Mouse (Mus musculus): ENCODE measurements around the gene Aco2.
"Not testable (repeated sequence)": the region's sequence is repeated elsewhere in the genome, so short reads cannot be mapped to it uniquely, and the experiment has no call there.

Aco2 gene

DNA sequence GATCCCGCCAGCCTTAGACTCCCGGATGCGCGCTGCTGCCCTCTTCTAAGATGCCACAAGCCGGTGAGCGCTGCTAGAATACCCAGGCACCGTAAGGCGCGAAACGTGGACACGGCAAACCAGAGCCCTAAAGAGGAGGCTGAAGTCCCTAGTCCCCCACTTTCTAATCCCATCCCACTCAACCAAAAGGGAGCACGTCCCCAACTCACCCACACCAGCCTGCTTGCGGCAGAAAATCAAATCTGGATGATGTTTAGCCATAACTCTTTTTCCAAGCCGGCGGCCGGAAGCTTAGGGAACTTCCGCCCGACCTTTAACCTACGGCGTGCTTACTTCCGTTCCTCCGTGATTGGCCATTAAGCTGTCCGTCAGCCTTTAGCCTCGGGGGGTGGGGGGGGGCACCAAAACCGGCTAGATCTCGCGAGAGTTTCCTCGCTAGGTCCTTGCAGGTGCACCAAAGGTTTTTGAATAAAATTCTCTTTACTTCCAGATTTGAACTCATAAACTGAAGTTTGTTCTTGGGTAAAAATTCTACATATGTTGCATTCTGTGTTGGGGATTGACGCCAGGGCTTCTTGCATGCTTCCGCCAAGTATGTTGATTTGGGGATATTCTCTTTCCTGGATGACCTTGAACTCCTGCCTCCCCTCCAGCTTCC lies 376 bp upstream of the Aco2 start, which contains the start of gene Phf5a:
Gene Phf5a (minus strand): TSS at position 308 of the 658 bp plus-strand sequence.
- peak; percentile 96 for DNase-seq (ENCODE audit: low read depth, low spot score)

DNA sequence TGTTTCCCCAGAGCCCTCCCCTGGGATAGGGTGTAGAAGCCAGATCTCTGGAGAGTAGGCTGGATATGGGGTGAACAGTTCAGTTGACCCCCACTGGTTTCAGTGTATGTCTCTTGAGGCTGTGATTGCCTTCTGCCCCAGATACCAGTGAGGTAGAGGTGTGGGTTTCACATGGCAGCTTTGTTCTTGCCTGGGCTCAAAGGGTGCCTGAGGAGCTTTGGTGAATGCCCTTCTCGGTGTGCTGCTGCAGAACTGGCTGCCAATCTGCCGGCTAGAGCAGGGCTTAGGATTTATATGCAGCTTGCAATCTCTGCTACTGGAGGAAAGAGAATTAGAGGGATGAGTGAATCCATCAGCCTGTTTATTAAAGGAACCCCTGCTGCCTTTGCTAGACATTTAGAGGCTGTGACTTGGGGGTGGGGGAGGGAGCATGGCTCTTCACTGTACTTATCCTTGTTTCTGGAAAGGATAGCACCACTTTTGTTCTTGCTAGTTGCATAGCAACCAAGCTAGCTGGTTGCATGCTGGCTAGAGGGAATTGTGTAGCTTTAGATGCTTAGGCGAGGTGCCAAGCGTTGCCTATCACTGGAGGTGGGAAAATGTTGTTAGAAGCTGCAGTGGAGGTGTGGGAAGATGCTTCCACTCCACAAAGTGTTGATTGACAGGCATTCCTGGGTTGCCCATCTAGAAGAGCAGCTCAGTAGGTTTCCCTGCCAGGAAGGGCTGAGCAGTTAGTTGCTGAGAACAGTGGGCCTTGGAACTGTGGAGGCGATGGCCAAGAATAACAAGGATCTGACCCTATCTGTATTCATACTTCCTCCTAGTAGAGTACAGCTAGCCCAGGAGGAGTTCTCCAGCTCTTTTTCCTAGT lies 7.7 kb downstream of the Aco2 start:
- peak; percentile 63 for DNase-seq (ENCODE audit: low read depth, low spot score)

DNA sequence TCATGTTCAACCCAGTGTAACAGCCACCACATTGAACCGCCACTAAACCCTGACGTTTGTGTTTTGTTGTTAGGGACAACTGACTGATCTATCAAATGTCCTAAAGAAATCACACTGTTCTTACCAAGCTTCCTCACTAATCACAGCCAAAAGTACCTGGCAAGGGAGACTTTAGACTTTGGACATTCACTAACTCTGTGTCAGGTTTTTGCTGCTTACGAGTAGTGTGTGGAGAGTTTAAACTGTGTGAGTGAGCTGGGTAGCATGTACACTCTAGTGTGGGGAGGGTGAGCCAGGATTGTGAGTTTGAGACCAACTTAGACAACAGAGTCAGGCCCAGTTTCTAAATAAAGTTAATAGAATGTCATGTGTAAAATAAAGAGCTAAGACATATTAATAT lies 10.2 kb downstream of the Aco2 start:
- no peak for DNase-seq (ENCODE audit: low read depth, low spot score)

DNA sequence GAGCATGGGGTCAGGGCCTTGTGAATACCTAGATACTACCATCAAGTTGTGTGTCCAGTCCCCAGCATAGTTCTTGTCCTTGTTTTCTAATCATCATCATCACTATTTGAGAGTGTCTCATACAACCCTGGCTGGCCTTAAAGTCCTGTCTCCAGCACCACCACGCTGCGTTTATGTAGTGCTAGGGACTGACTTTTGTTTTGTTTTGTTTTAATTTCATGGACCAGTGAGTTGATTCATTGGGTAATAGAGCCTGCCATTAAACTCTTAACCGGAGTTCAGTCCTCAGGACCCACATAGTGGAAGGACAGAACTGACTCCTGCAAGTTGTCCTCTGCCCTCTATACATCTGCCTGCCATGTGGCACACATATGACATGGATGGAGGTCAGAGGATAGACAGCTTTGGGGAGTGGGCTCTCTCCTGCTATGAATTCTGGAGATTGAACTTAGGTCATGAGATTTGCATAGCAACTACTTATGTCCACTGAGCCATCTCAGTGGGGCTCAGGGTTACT lies 13.4 kb downstream of the Aco2 start:
- DNase-seq (ENCODE audit: low read depth, low spot score) = no peak

DNA sequence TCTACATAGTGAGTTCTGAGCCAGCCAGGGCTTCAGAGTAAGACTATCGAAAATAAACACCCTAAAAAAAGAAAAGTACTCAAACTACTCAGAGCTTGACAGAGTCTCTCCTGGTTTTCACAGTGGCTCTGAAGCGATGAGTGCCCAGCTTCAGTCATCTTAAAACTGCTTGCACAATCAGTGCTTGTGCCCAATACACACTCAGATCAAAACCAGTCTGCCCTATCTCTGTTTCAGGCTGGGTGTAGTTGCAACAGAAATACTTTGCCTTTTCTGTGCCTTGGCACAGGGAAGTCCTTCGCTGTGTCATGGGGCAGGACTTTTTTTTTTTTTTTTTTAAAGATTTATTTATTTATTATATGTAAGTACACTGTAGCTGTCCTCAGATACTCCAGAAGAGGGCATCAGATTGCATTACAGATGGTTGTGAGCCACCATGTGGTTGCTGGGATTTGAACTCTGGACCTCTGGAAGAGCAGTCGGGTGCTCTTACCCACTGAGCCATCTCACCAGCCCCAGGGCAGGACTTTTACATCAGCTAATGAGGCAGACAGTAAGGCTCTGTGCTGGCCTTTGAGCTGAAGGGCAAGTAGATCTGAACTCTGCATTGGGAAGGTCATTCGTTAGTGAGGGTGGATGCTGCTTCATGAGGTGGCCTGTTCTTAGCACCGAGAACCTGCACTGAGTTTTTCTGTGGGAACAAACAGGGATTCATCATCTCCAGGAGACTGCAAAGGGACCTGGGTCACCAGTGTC lies 14.9 kb downstream of the Aco2 start:
- DNase-seq (ENCODE audit: low read depth, low spot score) = no peak

DNA sequence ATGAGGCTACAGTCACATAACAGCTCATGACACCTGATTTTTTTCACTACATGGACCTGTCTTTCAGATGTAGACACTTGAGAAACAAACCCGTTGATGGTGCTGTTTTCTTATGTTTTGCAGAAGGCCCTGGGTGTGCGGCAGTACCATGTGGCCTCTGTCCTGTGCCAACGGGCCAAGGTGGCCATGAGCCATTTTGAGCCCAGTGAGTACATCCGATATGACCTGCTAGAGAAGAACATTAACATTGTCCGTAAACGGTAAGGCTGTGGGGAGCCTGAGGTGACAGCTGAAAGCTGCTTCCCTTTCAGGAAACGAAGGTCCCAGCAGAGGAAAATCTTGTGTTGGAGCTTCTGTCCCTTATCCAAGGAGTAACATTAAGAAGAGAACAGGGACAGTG lies 17.1 kb downstream of the Aco2 start:
- no peak for DNase-seq (ENCODE audit: low read depth, low spot score)

DNA sequence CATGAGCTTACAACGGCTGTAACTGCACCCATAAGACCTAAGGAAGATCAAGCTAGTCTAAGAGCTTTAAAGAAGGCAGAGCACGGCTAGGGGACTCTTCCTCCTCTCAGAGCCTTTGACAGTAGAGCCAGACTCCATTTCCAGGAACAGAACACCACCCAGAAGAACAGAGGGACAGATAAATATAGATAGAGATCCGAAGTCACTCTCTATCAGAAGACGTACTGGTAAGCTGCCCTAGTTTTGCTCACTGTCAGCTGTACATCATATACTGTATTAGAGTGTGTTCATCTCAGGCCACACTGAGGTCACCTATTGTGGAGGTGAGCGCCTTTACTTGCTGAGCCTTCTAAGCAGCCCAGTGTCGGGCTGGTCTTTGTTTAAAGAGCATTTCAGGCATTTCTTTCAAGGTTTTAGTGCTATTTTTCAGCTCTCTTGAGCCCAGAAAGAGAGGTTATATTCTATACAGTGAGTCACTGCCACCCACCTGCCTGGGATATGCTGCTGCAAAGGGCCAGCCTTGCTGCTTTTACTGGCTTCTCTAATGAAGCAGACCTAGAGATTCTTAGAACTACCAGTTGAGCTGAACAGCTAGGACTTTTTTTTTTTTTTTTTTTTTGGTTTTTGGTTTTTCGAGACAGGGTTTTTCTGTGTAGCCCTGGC lies 19.2 kb downstream of the Aco2 start:
- DNase-seq (ENCODE audit: low read depth, low spot score) = no peak

DNA sequence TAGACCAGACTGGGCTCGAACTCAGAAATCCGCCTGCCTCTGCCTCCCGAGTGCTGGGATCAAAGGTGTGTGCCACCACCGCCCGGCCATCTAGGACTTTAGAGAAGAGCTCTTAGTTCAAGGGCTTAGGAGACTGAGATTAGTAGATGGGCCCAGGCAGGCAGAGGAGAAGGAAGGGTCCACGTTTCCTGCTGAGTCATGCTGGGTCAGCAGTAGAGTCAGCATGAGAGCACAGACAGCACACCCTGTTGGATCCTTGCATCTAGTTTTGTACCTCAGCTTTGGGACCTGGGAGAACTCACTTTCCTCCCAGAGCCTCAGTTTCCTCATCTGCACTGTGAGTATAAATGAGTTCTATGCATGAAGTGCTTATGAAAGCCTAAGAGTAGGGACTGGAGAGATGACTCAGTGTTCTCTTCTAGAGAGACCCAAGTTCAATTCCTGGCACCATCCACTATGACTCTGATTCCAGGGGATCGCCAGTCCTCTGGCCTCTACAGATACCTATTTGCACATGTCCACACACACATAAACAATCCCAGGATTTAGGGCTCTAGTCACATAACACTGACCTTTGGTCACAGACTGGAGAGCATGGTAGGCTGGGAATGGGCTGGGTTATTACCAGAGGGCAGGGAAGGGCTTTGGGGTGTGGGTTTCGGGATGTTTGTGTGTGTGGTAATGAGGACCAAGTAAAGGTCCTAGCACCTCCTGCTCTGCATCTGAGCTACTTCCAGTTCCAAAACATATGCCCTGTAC lies 19.9 kb downstream of the Aco2 start:
- no peak for DNase-seq (ENCODE audit: low read depth, low spot score)

DNA sequence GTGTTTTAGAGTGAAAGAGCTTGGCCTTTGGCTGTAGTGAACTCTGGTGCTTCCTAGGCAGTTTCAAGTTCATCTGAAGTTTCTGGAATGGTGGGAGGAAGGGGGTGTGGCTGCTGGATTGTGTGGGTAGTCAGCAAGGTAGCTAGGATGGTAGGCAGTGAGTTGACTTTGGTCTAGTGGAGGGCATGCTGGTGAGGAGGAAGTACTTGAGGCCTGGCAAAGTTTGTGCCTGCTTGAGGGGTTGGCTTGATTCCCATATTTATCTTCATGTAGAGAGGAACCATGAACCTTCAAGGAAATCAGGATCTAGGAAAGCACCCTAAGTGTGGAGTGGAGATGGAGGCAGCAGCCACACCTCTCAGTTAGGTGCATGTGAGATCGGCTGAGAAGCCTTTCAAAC lies 21.9 kb downstream of the Aco2 start:
- DNase-seq (ENCODE audit: low read depth, low spot score) = no peak

DNA sequence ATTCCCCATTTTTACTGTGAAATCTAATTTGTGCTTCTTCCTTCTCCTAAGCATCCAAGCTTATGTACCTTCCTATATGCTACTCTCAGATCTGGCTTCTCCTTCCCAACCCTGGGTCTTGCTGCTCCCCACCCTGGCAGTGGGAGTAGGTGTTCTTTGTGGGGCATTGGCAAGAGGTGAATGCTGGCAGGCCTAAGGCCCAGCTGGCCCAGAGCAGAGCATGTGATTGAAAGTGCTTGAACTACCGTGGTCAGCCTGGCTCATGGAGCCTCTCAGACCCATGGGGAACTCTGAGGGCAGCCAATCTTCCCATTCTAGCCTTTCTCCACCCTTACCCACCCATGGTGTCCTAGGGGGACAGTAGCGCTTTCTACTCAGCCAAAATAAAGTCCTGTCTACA lies 24.3 kb downstream of the Aco2 start:
- DNase-seq (ENCODE audit: low read depth, low spot score) = no peak

DNA sequence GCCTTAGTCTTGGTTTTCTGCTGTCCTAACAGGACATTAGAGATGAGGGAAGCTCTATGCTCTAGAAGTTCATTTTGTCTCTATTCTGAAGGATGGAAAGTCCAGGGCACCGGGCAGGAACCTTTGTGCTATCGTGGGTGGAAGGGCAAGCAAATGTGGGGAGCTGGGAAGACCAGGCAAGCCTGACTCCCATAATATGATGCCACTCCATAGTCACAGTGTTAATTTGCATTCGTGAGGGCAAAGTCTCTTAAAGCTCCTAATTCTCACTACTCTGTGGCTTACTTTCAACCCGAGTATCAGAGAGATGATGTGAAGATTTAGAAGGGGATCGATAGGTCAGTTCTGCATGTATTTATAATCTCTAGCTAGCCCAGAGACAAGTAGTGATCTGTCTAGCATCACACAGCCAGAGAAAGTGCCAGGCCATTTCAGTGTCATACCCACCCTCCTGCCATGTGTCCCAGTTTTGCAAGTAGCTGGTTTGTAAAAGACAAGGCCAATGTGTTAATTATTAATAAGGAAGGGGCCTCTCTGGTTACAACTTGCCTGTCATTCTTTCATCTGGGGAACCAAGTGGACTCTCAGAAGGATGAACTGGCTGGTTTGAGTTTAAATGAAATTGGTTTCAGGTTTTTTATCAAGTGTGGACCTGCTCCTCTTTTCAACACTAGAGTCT lies 25.6 kb downstream of the Aco2 start:
- no peak for DNase-seq (ENCODE audit: low read depth, low spot score)

DNA sequence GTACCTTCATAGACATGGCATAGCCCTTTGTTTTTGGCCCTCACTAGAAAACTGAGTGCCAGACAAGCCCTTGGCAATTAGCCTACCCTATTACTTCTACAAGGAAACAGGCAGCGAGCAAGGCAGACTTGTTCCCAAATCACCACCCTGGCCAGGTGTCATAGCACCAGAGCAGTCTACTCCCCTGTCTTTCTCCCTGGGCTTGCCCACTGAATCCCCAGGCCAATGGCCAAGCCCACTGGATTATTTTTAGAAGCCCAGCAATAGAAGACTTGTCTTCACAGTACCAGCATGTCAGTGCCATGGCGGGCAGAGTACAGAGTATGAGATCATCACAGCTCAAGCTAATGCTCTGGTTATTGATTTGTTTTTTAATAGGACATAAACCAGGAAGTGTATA lies 26.6 kb downstream of the Aco2 start:
- DNase-seq (ENCODE audit: low read depth, low spot score) = no peak

DNA sequence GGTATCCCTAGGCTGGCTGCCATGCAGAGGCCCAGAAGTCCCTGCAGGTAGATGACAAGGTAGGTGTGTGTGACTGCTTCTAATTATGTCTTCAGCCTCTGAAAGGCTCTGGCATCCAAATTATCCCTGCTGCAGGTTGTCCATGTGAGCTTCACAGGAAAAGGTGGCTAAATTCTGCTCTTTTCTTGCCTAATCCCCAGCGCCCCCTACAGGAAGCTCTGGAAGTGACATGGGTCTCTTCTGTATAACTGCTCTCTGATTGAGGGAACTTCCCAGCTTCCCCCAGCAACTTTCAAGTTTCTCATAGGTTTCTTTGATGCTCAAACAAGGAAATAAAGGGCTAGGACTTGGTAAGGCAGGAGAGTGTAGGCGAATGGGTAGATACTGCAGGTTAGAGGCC lies 32.8 kb downstream of the Aco2 start:
- peak; percentile 67 for DNase-seq (ENCODE audit: low read depth, low spot score)

DNA sequence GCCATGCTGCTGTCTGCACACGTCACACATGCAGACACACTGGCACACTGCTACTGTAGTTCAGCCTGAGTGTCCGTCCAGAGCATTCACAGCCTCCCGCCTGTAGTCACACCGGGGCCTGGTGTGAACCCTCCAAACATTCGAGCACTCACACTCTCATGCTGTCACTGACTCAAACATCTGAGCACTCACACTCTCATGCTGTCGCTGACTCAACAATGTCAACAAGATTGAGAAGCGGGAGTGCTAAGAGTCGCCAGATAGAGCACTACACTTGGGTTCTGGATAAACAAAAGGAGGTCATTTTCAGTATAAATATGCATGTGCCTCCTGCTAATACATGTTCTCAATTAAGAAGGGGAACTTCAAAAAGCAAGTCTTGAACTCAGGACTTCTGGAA lies 35.8 kb downstream of the Aco2 start:
- DNase-seq (ENCODE audit: low read depth, low spot score) = no peak

DNA sequence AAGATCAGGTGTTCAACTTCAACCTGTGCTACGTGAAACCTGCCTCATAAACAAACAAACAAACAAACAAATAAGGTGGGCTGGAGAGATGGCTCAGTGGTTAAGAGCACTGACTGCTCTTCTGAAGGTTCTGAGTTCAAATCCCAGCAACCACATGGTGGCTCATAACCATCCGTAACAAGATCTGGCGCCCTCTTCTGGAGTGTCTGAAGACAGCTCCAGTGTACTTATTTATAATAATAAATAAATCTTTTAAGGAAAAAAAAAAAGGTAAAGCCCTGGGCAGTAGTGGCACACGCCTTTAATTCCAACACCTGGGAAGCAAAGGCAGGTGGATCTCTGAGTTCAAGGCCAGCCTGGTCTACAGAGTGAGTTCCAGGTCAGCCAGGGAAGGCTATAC lies 36.7 kb downstream of the Aco2 start:
- DNase-seq (ENCODE audit: low read depth, low spot score) = not testable (repeated sequence)

DNA sequence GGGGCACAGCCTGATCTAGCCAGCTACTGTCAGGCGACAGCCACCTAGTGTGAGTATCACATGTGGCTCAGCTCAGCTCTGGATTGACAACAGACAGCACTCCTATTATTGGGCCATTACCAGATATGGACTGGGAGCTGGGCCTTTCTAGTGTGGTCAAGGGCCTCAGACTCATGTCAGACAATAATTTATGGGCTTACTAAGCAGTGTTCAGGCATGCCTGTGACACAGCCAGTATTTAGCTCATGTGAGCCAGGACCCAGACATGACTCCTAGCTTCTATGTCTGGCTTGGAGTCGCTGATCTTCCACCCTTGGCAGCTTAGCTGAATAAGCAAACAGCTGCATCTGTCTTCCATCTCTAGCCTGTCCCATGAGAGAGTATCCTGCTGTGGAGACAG lies 40.4 kb downstream of the Aco2 start:
- no peak for DNase-seq (ENCODE audit: low read depth, low spot score)

DNA sequence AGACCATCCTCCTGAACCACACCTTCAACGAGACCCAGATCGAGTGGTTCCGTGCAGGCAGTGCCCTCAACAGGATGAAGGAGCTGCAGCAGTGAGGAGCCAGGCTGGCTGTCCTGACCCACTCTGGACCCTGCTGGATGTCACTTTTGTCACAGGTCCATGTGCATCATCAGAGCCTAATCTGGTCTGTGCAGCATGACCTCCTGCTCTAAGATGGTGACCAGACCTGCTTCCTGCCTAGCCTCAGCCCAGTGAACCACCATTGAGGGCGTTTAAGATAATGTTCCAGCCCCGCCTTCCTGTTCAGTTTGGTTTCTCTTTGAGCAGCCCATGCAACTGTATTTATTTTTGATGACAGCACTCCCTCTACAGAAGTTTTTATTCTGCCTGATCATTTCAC lies 42.6 kb downstream of the Aco2 start:
- no peak for DNase-seq (ENCODE audit: low read depth, low spot score)

DNA sequence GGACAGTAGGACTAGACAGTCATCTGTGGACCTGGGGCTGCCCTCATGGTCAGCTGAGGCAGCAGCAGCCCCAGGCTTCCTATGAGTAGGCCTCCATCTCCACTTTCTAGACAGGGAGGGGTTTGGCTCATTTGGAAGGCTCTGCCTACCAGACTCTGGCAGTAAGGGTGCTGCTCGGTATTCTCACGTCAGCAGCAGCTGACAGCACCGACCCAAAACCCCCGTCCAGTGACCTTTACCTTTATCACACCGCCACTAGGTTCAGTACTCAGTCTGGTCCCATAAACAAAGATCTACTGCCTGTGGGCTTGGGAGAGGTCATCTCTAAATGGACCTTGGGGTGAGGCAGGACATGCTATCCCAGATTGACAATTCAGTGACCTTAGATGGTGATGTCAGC lies 43.6 kb downstream of the Aco2 start:
- DNase-seq (ENCODE audit: low read depth, low spot score) = no peak

DNA sequence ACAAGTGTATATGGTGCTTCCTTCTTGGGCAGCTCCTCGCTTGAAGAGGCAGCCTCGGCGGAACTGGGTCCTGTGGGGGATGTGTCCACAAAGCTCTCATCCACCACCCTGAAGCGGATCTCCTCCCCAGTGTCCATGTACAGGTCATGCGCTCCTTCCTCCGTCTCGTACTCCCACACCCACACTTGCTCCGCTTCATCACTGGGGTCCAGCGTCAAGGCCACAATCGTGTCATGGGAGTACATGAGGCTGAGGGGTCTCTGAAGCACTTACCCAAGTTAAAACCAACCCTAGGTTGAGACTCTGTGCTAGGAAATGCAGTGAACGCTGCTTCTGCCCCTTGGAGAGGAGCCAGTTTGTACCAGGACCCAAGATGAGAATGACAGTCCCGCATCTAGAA lies 45.1 kb downstream of the Aco2 start:
- no peak for DNase-seq (ENCODE audit: low read depth, low spot score)

Data from retina, postnatal 7 days (tissue).